Mouse (Mus musculus): Measurements from ENCODE around the gene Trim72. TPM values are rescaled to one million over a fixed set of nuclear protein-coding genes. Genes with fewer than 3 reads are reported as not detected.

Gene Trim72
- total RNA-seq, 4 experiments from 2014 or later, result 292 to 380 (median 338) TPM

DNA sequence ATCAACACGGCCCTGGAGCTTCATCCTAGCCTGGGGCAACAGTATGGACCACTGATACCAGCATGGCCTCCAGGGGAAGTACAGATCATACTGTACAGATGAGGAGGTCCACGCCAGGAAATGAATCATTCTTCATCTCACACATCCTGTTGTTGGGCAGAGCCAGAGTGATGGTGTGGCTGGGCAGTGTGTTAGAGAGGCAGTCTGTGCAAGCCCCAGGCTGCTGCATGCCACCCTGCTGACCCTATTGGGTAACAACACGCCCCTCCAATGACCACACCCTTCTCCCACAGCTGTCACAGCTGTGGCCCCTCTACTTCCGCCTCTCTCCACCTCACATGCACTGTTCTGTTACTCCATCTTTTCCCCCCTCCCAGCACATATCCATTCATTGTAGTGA lies 47.0 kb downstream of the Trim72 start:
- DNase-seq (ENCODE audit: low spot score), result no peak

DNA sequence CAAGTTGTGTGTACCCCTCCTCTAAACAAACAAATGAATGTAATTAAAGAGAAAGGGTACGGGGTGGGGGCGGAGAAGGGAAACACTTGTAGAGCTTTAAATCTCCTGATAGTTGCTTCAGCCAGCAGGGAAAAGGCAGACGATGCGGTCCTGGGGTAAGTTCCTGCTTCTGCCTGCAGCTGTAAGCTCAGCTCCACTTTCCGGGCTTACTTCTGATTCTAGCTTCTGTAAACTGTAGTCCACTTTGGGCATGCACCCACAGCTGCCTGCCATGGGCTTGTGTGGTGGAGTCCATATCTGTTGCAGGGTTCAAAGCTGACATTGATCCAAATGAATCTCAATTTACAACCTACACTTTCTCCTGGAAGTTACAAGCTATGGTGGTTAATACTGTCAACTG lies 49.3 kb downstream of the Trim72 start:
- no peak for DNase-seq (ENCODE audit: low spot score)

DNA sequence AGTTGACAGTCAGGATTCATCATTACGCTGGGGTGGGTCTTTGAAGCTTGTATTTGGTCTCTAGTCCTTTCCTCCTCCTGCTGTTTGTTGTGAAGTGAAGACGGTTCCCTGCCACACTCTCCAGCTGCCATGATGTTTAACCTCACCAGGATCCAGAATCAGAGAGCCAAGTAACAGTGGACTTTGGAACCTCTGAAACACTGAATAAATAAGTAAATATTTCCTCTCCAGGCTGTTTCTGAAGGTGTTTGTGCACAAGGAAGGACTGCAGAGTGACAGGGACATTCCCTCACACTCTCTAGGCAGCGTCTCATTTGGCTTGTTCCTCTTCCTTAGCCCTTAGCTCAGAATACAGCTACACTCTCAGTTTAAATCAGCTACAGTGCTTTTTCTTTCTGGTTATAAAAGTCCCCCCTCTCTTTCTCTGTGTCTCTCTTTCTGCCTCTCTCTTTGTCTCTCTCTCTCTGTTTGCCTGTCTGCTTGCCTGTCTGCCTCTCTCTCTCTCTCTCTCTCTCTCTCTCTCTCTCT lies 53.2 kb downstream of the Trim72 start:
- no peak for DNase-seq (ENCODE audit: low spot score)

DNA sequence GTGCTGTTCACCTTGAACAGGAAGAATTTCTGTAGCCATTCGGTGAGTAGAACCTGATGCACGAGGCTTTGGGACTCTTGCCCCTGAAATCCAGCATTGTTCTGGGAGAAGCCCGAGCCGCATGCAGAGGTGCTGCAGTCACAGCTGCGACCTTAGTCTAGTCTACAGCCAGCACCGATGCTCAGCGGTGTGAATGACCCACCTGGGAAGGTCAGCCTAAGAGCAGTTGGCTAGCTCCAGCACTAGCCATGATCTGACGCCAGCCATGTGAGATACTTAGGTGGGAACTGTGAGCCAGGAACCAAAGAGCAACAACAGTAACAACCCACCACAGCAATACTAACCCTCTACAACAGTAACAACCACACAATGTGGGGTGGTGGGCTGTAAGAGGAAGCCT lies 54.1 kb downstream of the Trim72 start:
- no peak for DNase-seq (ENCODE audit: low spot score)

DNA sequence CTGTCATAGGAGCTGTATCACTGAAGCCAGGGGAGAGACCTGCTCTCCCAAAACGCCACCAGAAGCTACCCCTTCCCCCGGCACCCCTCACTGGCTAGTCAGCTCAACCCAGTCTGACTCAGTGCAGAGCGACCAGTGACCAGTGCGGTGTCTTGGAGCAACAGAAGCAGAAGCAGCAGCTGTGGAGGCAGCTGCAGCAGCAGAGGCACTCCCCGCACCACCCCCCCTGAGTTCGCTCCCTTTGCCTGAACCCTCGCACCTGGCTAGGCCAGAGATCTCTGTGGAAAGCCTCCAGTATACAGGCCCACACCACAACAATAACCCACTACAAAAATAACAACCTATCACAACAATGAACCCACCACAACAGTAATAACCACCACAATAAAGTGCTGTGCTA lies 54.8 kb downstream of the Trim72 start:
- DNase-seq (ENCODE audit: low spot score), result no peak

DNA sequence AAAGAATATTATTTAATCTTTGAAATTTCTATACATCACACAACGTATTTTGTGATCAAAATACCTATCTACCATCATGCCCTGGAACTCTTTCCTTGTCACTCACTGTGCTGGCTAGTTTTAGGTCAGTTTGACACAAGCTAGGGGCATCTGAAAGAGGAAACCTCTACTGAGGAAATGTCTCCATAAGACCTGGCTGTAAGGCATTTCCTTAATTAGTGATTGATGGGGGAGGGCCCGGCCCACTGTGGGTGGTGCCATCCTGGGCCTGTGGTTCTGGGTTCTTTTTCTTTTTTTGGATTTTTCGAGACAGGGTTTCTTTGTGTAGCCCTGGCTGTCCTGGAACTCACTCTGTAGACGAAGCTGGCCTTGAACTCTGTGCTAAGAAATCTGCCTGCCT lies 55.3 kb downstream of the Trim72 start:
- DNase-seq (ENCODE audit: low spot score), result no peak

Other genes starting within 250 kb of the Trim72 start
- gene Orai3, start 234.1 kb upstream of the Trim72 start, total RNA-seq (2022), result 10 to 100 TPM; 20.0 to 26.6 (median 24.7) TPM
- 10 to 100 TPM; 15.4 to 23.1 (median 17.9) TPM for gene Setd1a, start 227.3 kb upstream of the Trim72 start, total RNA-seq (2022)
- gene Gm49388, start 218.3 kb upstream of the Trim72 start, total RNA-seq (2022), result 1 to 10 TPM; 1.9 to 3.3 (median 2.7) TPM
- 10 to 100 TPM; 11.8 to 14.5 (median 12.7) TPM for gene Hsd3b7, start 203.3 kb upstream of the Trim72 start, total RNA-seq (2022)
- 10 to 100 TPM; 61.9 to 68.0 (median 66.0) TPM for gene Stx4a, start 179.7 kb upstream of the Trim72 start, total RNA-seq (2022)
- under 1 TPM; 0.27 to 0.66 (median 0.51) TPM for gene Stx1b, start 179.4 kb upstream of the Trim72 start, total RNA-seq (2022)
- gene Zfp646, start 127.7 kb upstream of the Trim72 start, total RNA-seq (2022), result 10 to 100 TPM; 16.1 to 19.5 (median 17.9) TPM
- gene Zfp668, start 127.1 kb upstream of the Trim72 start, total RNA-seq (2022), result 1 to 10 TPM; 3.8 to 4.7 (median 4.3) TPM
- 1 to 10 TPM in 1 of 4 experiments, under 1 TPM in 3; 0.29 to 1.6 (median 0.74) TPM for gene Prss53, start 113.0 kb upstream of the Trim72 start, total RNA-seq (2022)
- under 1 TPM in 1 of 4 experiments, not detected in 3; 0.34 TPM for gene Gm21974, start 108.5 kb upstream of the Trim72 start, total RNA-seq (2022)
- 10 to 100 TPM; 14.2 to 19.1 (median 17.3) TPM for gene Vkorc1, start 108.3 kb upstream of the Trim72 start, total RNA-seq (2022)
- gene Bckdk, start 99.9 kb upstream of the Trim72 start, total RNA-seq (2022), result 100 to 1,000 TPM; 119 to 144 (median 142) TPM
- gene Kat8, start 91.4 kb upstream of the Trim72 start, total RNA-seq (2022), result 10 to 100 TPM; 13.6 to 16.8 (median 15.3) TPM
- not detected for gene Prss8, start 73.8 kb upstream of the Trim72 start, total RNA-seq (2022)
- 10 to 100 TPM in 1 of 4 experiments, 1 to 10 TPM in 3; 8.7 to 10.4 (median 8.9) TPM for gene Prss36, start 57.2 kb upstream of the Trim72 start, total RNA-seq (2022)
- 100 to 1,000 TPM; 129 to 232 (median 187) TPM for gene Fus, start 36.5 kb upstream of the Trim72 start, total RNA-seq (2022)
- gene Pycard, start 10.1 kb upstream of the Trim72 start, total RNA-seq (2022), result 10 to 100 TPM in 1 of 4 experiments, 1 to 10 TPM in 3; 5.4 to 11.0 (median 7.9) TPM
- 10 to 100 TPM in 1 of 4 experiments, 1 to 10 TPM in 3; 2.2 to 26.5 (median 3.1) TPM for gene Itgam, start 58.7 kb downstream of the Trim72 start, total RNA-seq (2022)
- under 1 TPM in 1 of 4 experiments, not detected in 3; 0.09 TPM for gene Gm49368, start 58.7 kb downstream of the Trim72 start, total RNA-seq (2022)
- under 1 TPM; 0.16 to 0.41 (median 0.27) TPM for gene Itgax, start 125.6 kb downstream of the Trim72 start, total RNA-seq (2022)
- gene Itgad, start 150.4 kb downstream of the Trim72 start, total RNA-seq (2022), result under 1 TPM in 1 of 4 experiments, not detected in 3; 0.09 TPM
- 1,000 to 10,000 TPM; 2,334 to 3,880 (median 3,044) TPM for gene Cox6a2, start 202.4 kb downstream of the Trim72 start, total RNA-seq (2022)
- 10 to 100 TPM in 1 of 4 experiments, 1 to 10 TPM in 3; 7.0 to 10.5 (median 7.9) TPM for gene Armc5, start 233.4 kb downstream of the Trim72 start, total RNA-seq (2022)
- gene 9130023H24Rik, start 234.1 kb downstream of the Trim72 start, total RNA-seq (2022), result 1 to 10 TPM; 3.0 to 4.0 (median 3.6) TPM
- gene Tgfb1i1, start 242.9 kb downstream of the Trim72 start, total RNA-seq (2022), result 10 to 100 TPM; 13.5 to 15.7 (median 14.6) TPM

Measured in heart, adult 8-10 months (tissue).